Mouse (Mus musculus): ENCODE measurements at regions not wholly inside any gene's neighbourhood (a gene's known extent, or its start where the extent isn't known, plus 50 kb on each side); places are given as distances from the start of the nearest gene placed in this dataset.
A peak's percentile ranks its signal among the peaks of the same experiment; 100 is the strongest.
"Not testable (repeated sequence)": the region's sequence is repeated elsewhere in the genome, so short reads cannot be mapped to it uniquely, and the experiment has no call there.

GRCm38 (mm10) chr5:4349943-4350342 lies 157.8 kb downstream of the Mterf1b start:
- DNase-seq (ENCODE audit: extremely low read depth), result no peak
- no peak for TF ChIP-seq ZKSCAN1 (IDR thresholded peaks at IDR 0.05; ENCODE audit: borderline replicate concordance, low read depth, low read length)
- peak; percentile 42; the same call in 1 of the 2 replicates for TF ChIP-seq BHLHE40 (IDR thresholded peaks at IDR 0.05; ENCODE audit: low read depth, low read length)
- TF ChIP-seq MYC (IDR thresholded peaks at IDR 0.05; ENCODE audit: low read depth, low read length), result no peak
- TF ChIP-seq CTCF (conservative IDR thresholded peaks at IDR 0.05 in 1 of 2, IDR thresholded peaks at IDR 0.05 in 1 of 2; ENCODE audit: low read depth in 2 of 2, low read length in 2 of 2), result no peak
- H3K4me1 ChIP-seq (ENCODE audit: control insufficient read depth in 1 of 2, insufficient read depth in 2 of 2), result no peaks in the 10 kb centered on the region
- no peaks in the 10 kb centered on the region for H3K27me3 ChIP-seq (replicated peaks)
- no peak overlapping the region for H3K4me3 ChIP-seq (replicated peaks in 1 of 3; ENCODE audit: low read depth in 2 of 3, low read length in 2 of 3, poor library complexity in 1 of 3)
- in situ Hi-C loops (cut with MboI; ENCODE audit: low pct_ligation_motif_present, low pct_unique_long_range_greater_than_20kb, low sequenced_read_pairs), result no loop called here
- H3K36me3 ChIP-seq (replicated peaks in 1 of 2; ENCODE audit: control insufficient read depth in 1 of 2, insufficient read depth in 1 of 2, low read length in 1 of 2), result no peaks in the 10 kb centered on the region
- H3K9ac ChIP-seq (ENCODE audit: insufficient read depth, low read depth), result no peak overlapping the region
- dilution Hi-C loops (cut with MboI; ENCODE audit: extremely low pct_ligation_motif_present, extremely low pct_unique_long_range_greater_than_20kb, low sequenced_read_pairs), result no loop called here
- H3K4me2 ChIP-seq (ENCODE audit: insufficient read depth, low read depth, poor library complexity, severe bottlenecking), result no peak overlapping the region
- H3K9me3 ChIP-seq (replicated peaks; ENCODE audit: low read length), result no peaks in the 10 kb centered on the region
- H3K79me2 ChIP-seq (replicated peaks; ENCODE audit: control insufficient read depth, extremely low read depth, insufficient read depth, poor library complexity, severe bottlenecking), result no peaks in the 10 kb centered on the region
- H3K27ac ChIP-seq (ENCODE audit: insufficient read depth, low read depth), result no peak overlapping the region

- no peak overlapping the region for H3K9ac ChIP-seq (ENCODE audit: insufficient read depth, low read depth)
- no peak for DNase-seq (ENCODE audit: extremely low read depth)
- H3K27me3 ChIP-seq (replicated peaks), result no peaks in the 10 kb centered on the region
- no peak overlapping the region for H3K4me2 ChIP-seq (ENCODE audit: insufficient read depth, low read depth, poor library complexity, severe bottlenecking)
- no peak overlapping the region for H3K27ac ChIP-seq (ENCODE audit: insufficient read depth, low read depth)
- no peaks in the 10 kb centered on the region for H3K4me1 ChIP-seq (ENCODE audit: control insufficient read depth in 1 of 2, insufficient read depth in 2 of 2)
- H3K4me3 ChIP-seq (replicated peaks in 1 of 3; ENCODE audit: low read depth in 2 of 3, low read length in 2 of 3, poor library complexity in 1 of 3), result no peak overlapping the region
- in situ Hi-C loops (cut with MboI; ENCODE audit: low pct_ligation_motif_present, low pct_unique_long_range_greater_than_20kb, low sequenced_read_pairs), result no loop called here
- no peaks in the 10 kb centered on the region for H3K9me3 ChIP-seq (replicated peaks; ENCODE audit: low read length)
- dilution Hi-C loops (cut with MboI; ENCODE audit: extremely low pct_ligation_motif_present, extremely low pct_unique_long_range_greater_than_20kb, low sequenced_read_pairs), result no loop called here
- no peaks in the 10 kb centered on the region for H3K36me3 ChIP-seq (replicated peaks in 1 of 2; ENCODE audit: control insufficient read depth in 1 of 2, insufficient read depth in 1 of 2, low read length in 1 of 2)
- TF ChIP-seq MAX (IDR thresholded peaks at IDR 0.05; ENCODE audit: low read length) (no peak), PAX5 (IDR thresholded peaks at IDR 0.05; ENCODE audit: low read length) (no peak), MEF2A (IDR thresholded peaks at IDR 0.05; ENCODE audit: borderline replicate concordance, low read depth, low read length) (no peak), JUN (IDR thresholded peaks at IDR 0.05; ENCODE audit: insufficient read depth, low read depth, low read length) (no peak), TCF12 (IDR thresholded peaks at IDR 0.05; ENCODE audit: low read depth, low read length) (no peak), POLR2AphosphoS2 (IDR thresholded peaks at IDR 0.05; ENCODE audit: low read depth, low read length) (no peak), ZC3H11A (IDR thresholded peaks at IDR 0.05; ENCODE audit: low read depth, low read length) (no peak), SMC3 (IDR thresholded peaks at IDR 0.05; ENCODE audit: low read depth, low read length) (no peak), POLR2A (IDR thresholded peaks at IDR 0.05; ENCODE audit: low read depth, low read length) (no peak)
- no peaks in the 10 kb centered on the region for H3K79me2 ChIP-seq (replicated peaks; ENCODE audit: control insufficient read depth, extremely low read depth, insufficient read depth, poor library complexity, severe bottlenecking)
These were observed 163.6 kb downstream of the Mterf1b start for GRCm38 (mm10) chr5:4355609-4356224.

GRCm38 (mm10) chr5:4356555-4357273 lies 164.5 kb downstream of the Mterf1b start:
- H3K9ac ChIP-seq (ENCODE audit: insufficient read depth, low read depth); dilution Hi-C loops (cut with MboI; ENCODE audit: extremely low pct_ligation_motif_present, extremely low pct_unique_long_range_greater_than_20kb, low sequenced_read_pairs); in situ Hi-C loops (cut with MboI; ENCODE audit: low pct_ligation_motif_present, low pct_unique_long_range_greater_than_20kb, low sequenced_read_pairs); H3K4me2 ChIP-seq (ENCODE audit: insufficient read depth, low read depth, poor library complexity, severe bottlenecking); DNase-seq (ENCODE audit: extremely low read depth); H3K4me3 ChIP-seq (replicated peaks in 1 of 3; ENCODE audit: low read depth in 2 of 3, low read length in 2 of 3, poor library complexity in 1 of 3); H3K36me3 ChIP-seq (replicated peaks in 1 of 2; ENCODE audit: control insufficient read depth in 1 of 2, insufficient read depth in 1 of 2, low read length in 1 of 2); H3K79me2 ChIP-seq (replicated peaks; ENCODE audit: control insufficient read depth, extremely low read depth, insufficient read depth, poor library complexity, severe bottlenecking); H3K9me3 ChIP-seq (replicated peaks; ENCODE audit: low read length); H3K27me3 ChIP-seq (replicated peaks); H3K27ac ChIP-seq (ENCODE audit: insufficient read depth, low read depth); H3K4me1 ChIP-seq (ENCODE audit: control insufficient read depth in 1 of 2, insufficient read depth in 2 of 2): not testable (repeated sequence)

- H3K4me2 ChIP-seq (ENCODE audit: insufficient read depth, low read depth, poor library complexity, severe bottlenecking); in situ Hi-C loops (cut with MboI; ENCODE audit: low pct_ligation_motif_present, low pct_unique_long_range_greater_than_20kb, low sequenced_read_pairs); dilution Hi-C loops (cut with MboI; ENCODE audit: extremely low pct_ligation_motif_present, extremely low pct_unique_long_range_greater_than_20kb, low sequenced_read_pairs); DNase-seq (ENCODE audit: extremely low read depth); H3K27ac ChIP-seq (ENCODE audit: insufficient read depth, low read depth); H3K79me2 ChIP-seq (replicated peaks; ENCODE audit: control insufficient read depth, extremely low read depth, insufficient read depth, poor library complexity, severe bottlenecking); H3K9me3 ChIP-seq (replicated peaks; ENCODE audit: low read length); H3K27me3 ChIP-seq (replicated peaks); H3K4me3 ChIP-seq (replicated peaks in 1 of 3; ENCODE audit: low read depth in 2 of 3, low read length in 2 of 3, poor library complexity in 1 of 3); H3K9ac ChIP-seq (ENCODE audit: insufficient read depth, low read depth); H3K4me1 ChIP-seq (ENCODE audit: control insufficient read depth in 1 of 2, insufficient read depth in 2 of 2); H3K36me3 ChIP-seq (replicated peaks in 1 of 2; ENCODE audit: control insufficient read depth in 1 of 2, insufficient read depth in 1 of 2, low read length in 1 of 2): not testable (repeated sequence)
These were observed 169.4 kb downstream of the Mterf1b start for GRCm38 (mm10) chr5:4361547-4361946.

GRCm38 (mm10) chr5:4384719-4385118 lies 192.6 kb downstream of the Mterf1b start:
- H3K79me2 ChIP-seq (replicated peaks; ENCODE audit: control insufficient read depth, extremely low read depth, insufficient read depth, poor library complexity, severe bottlenecking); in situ Hi-C loops (cut with MboI; ENCODE audit: low pct_ligation_motif_present, low pct_unique_long_range_greater_than_20kb, low sequenced_read_pairs); H3K27me3 ChIP-seq (replicated peaks); H3K4me2 ChIP-seq (ENCODE audit: insufficient read depth, low read depth, poor library complexity, severe bottlenecking); DNase-seq (ENCODE audit: extremely low read depth); H3K4me1 ChIP-seq (ENCODE audit: control insufficient read depth in 1 of 2, insufficient read depth in 2 of 2); H3K9me3 ChIP-seq (replicated peaks; ENCODE audit: low read length); H3K36me3 ChIP-seq (replicated peaks in 1 of 2; ENCODE audit: control insufficient read depth in 1 of 2, insufficient read depth in 1 of 2, low read length in 1 of 2); H3K27ac ChIP-seq (ENCODE audit: insufficient read depth, low read depth); dilution Hi-C loops (cut with MboI; ENCODE audit: extremely low pct_ligation_motif_present, extremely low pct_unique_long_range_greater_than_20kb, low sequenced_read_pairs); H3K4me3 ChIP-seq (replicated peaks in 1 of 3; ENCODE audit: low read depth in 2 of 3, low read length in 2 of 3, poor library complexity in 1 of 3); H3K9ac ChIP-seq (ENCODE audit: insufficient read depth, low read depth): not testable (repeated sequence)

Measured in CH12.LX (cell line).